Mouse (Mus musculus) thymus, adult 2 months (tissue): Measurements from ENCODE around the gene Lca5. TPM values are rescaled to one million over a fixed set of nuclear protein-coding genes. Genes with fewer than 3 reads are reported as not detected.

ENCODE experiments used
- DNase-seq: peaks from one replicate; pipeline ENCODE4 v3.0.0; 2021
- H3K27ac ChIP-seq: fragments of 200-500 bp; 2 replicates; pipeline ENCODE4 v1.5.1; 2012; ENCODE audit warnings: low read length, control low read depth; ENCODE audit not compliant: control insufficient read depth, insufficient read depth
- H3K27me3 ChIP-seq: fragments of 200-500 bp; 2 replicates; pipeline ENCODE4 v1.6.1; 2012; ENCODE audit warnings: mild to moderate bottlenecking, low read length, moderate library complexity, mixed read lengths; ENCODE audit not compliant: control insufficient read depth, insufficient read depth
- H3K36me3 ChIP-seq: fragments of 200-500 bp; 2 replicates; pipeline ENCODE4 v1.6.1; 2012; ENCODE audit warnings: mild to moderate bottlenecking, low read length, moderate library complexity; ENCODE audit not compliant: control insufficient read depth, insufficient read depth
- H3K4me1 ChIP-seq: fragments of 200-500 bp; replicated peaks from 2 replicates; pipeline ENCODE4 v1.6.1; 2012; ENCODE audit warnings: low read length; ENCODE audit not compliant: control insufficient read depth, insufficient read depth
- H3K4me3 ChIP-seq: fragments of 200-500 bp; 2 replicates; pipeline ENCODE4 v1.5.1; 2012; ENCODE audit warnings: mild to moderate bottlenecking, low read length, control low read depth, moderate library complexity; ENCODE audit not compliant: control insufficient read depth, insufficient read depth
- CTCF ChIP-seq: fragments of 200-500 bp; IDR thresholded peaks from 2 replicates; pipeline ENCODE4 v1.5.1; 2012; ENCODE audit warnings: mild to moderate bottlenecking, control low read depth, low read length, moderate library complexity, borderline replicate concordance; ENCODE audit not compliant: control insufficient read depth, poor library complexity, insufficient read depth; ENCODE audit errors: extremely low read depth
- POLR2A ChIP-seq: fragments of 200-500 bp; IDR thresholded peaks from 2 replicates; pipeline ENCODE4 v1.6.1; 2012; ENCODE audit warnings: mild to moderate bottlenecking, low read length, control low read depth, moderate library complexity; ENCODE audit not compliant: control insufficient read depth, poor library complexity, insufficient read depth; ENCODE audit errors: extremely low read depth
- WGBS: fragments of 180-500 bp; shearing (Covaris S2); methylation state at CpG from one replicate; pipeline ENCODE4 v1.1.7; 2018; 5-methylcytosine and 5-hydroxymethylcytosine counted together
- polyA plus RNA-seq: library from polyadenylated mRNA; depleted of rRNA; stranded (reverse); fragments of >200 nt; gene quantifications from 2 replicates; pipeline ENCODE4 v1.2.3, GENCODE M21; 2012

Lca5 gene
- polyA plus RNA-seq, 1 experiment, result 2.7 TPM

DNA sequence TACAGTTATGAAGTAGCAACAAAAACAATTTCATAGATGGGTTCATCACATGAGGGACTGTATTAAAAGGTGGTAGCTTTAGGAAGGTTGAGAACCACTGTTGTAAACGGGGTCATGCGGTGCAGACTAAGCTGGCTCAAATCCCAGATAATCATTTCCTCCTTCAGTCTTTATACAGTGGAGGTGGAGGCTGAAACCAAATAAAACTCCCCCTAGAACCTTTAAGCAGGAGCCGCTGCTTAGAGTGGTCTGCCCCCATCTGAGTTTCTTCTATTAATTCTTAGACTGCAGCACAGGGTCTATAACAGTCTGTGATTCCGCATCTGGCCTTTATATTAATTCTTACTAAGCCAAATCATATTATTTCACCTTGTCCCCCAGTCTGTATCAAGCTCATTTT, 85.1 kb downstream of the Lca5 start:
- H3K4me3 ChIP-seq, result no peak overlapping the region
- H3K4me1 ChIP-seq, result no peaks in the 10 kb centered on the region
- no peak for TF ChIP-seq POLR2A
- no peak for TF ChIP-seq CTCF
- no peaks in the 10 kb centered on the region for H3K36me3 ChIP-seq
- DNase-seq, result no peak
- 79% methylated on average over 4 of the region's 4 CpGs for WGBS
- H3K27me3 ChIP-seq, result no peaks in the 10 kb centered on the region
- H3K27ac ChIP-seq, result no peak overlapping the region

- WGBS, result 93% methylated on average over 7 of the region's 7 CpGs
- Histone ChIP-seq H3K4me1 (no peaks in the 10 kb centered on the region), H3K27me3 (no peaks in the 10 kb centered on the region), H3K27ac (no peak overlapping the region), H3K4me3 (no peak overlapping the region), H3K36me3 (no peaks in the 10 kb centered on the region)
- DNase-seq, result no peak
- TF ChIP-seq POLR2A (no peak), CTCF (no peak)
Observed at GRCm38 (mm10) chr9:83353316-83353715, 87.6 kb downstream of the Lca5 start.

DNA sequence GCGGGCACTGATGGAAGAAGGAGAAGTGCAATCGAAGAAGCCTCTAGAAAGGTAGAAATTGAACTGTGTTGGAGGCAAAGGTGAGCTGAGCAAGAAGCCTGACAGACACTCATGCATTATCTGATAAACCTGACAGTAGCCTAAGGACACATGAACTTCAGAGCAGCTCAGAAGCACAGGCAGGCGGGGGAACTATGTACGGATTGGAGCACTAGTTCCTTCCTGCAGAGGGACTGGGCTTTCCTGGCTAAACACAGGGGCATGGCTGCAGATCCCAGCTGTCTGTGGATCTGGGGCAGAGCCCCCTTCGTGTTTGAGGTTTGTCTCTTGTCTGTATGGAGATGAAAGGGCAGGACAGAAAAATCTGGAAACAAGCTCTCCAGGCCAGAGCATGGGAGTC, 89.8 kb downstream of the Lca5 start:
- Histone ChIP-seq H3K4me3 (no peak overlapping the region), H3K27me3 (no peaks in the 10 kb centered on the region), H3K4me1 (no peaks in the 10 kb centered on the region), H3K36me3 (no peaks in the 10 kb centered on the region), H3K27ac (no peak overlapping the region)
- WGBS, result 82% methylated on average over 5 of the region's 5 CpGs
- TF ChIP-seq CTCF (no peak), POLR2A (no peak)
- DNase-seq, result no peak

- 78% methylated on average over 5 of the region's 5 CpGs for WGBS
- Histone ChIP-seq H3K4me3 (no peak overlapping the region), H3K27ac (no peak overlapping the region), H3K36me3 (no peaks in the 10 kb centered on the region), H3K4me1 (no peaks in the 10 kb centered on the region), H3K27me3 (no peaks in the 10 kb centered on the region)
- no peak for DNase-seq
- TF ChIP-seq CTCF (no peak), POLR2A (no peak)
Observed at GRCm38 (mm10) chr9:83350613-83351012, 90.3 kb downstream of the Lca5 start.

- H3K4me3 ChIP-seq, result no peak overlapping the region
- no peak overlapping the region for H3K27ac ChIP-seq
- no peaks in the 10 kb centered on the region for H3K27me3 ChIP-seq
- TF ChIP-seq POLR2A, result no peak
- TF ChIP-seq CTCF, result no peak
- H3K36me3 ChIP-seq, result no peaks in the 10 kb centered on the region
- no peak for DNase-seq
- 48% methylated on average over 1 of the region's 1 CpGs for WGBS
- H3K4me1 ChIP-seq, result no peaks in the 10 kb centered on the region
Observed at GRCm38 (mm10) chr9:83349905-83350304, 91.0 kb downstream of the Lca5 start.

- H3K4me3 ChIP-seq, result no peak overlapping the region
- TF ChIP-seq CTCF (no peak), POLR2A (no peak)
- no peak overlapping the region for H3K27ac ChIP-seq
- no peak for DNase-seq
- no peaks in the 10 kb centered on the region for H3K4me1 ChIP-seq
- WGBS, result 63% methylated on average over 3 of the region's 3 CpGs
- no peaks in the 10 kb centered on the region for H3K27me3 ChIP-seq
- H3K36me3 ChIP-seq, result no peaks in the 10 kb centered on the region
Observed at GRCm38 (mm10) chr9:83349504-83349903, 91.4 kb downstream of the Lca5 start.

DNA sequence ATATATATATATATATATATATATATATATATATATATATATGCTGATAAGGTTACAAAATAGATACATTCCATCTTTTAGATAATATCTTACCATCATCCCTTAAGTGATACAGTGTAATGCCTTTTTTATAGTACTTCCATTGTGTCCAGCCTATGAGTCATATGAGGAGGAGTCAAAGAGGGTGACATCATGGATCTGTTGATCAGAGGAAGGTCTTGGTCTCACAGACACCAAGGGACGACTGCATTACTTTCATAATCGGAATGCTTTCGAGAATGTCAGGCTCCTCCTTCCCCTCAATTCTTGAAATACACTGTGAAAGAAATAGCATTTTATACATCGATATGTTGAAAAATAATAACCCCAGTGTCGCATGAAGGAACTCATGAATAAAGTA, 93.4 kb downstream of the Lca5 start:
- Histone ChIP-seq H3K4me1 (no peaks in the 10 kb centered on the region), H3K36me3 (no peaks in the 10 kb centered on the region), H3K27me3 (no peaks in the 10 kb centered on the region), H3K27ac (no peak overlapping the region), H3K4me3 (no peak overlapping the region)
- DNase-seq, result no peak
- TF ChIP-seq POLR2A (no peak), CTCF (no peak)
- 95% methylated on average over 5 of the region's 5 CpGs for WGBS
